Mouse (Mus musculus) forebrain, postnatal 0 days (tissue): ENCODE data around the gene Tubgcp2. TPM values are rescaled to one million over a fixed set of nuclear protein-coding genes. Genes with fewer than 3 reads are reported as not detected.

Source experiments
- ATAC-seq: fragments of 200-750 bp; cut with Nextera tagmentation; 2 replicates; pipeline ENCODE4 v1.8.0; 2017; ENCODE audit warnings: mild to moderate bottlenecking, moderate library complexity
- DNase-seq: peaks from one replicate; pipeline ENCODE4 v3.0.0-alpha.2; 2015
- H3K27ac ChIP-seq: fragments of 300-500 bp; sonication (generic); 2 replicates; pipeline ENCODE4 v1.5.1; 2014; ENCODE audit warnings: low read depth, mild to moderate bottlenecking, antibody characterized with exemption, low read length, moderate library complexity, mixed read lengths
- H3K27me3 ChIP-seq: fragments of 300-500 bp; sonication (generic); 2 replicates; pipeline ENCODE4 v1.6.1; 2014; ENCODE audit warnings: mild to moderate bottlenecking, low read length, mixed read lengths; ENCODE audit not compliant: insufficient read depth
- H3K36me3 ChIP-seq: fragments of 300-500 bp; sonication (generic); 2 replicates; pipeline ENCODE4 v1.6.1; 2014; ENCODE audit warnings: mild to moderate bottlenecking, moderate library complexity; ENCODE audit not compliant: insufficient read depth
- H3K4me1 ChIP-seq: fragments of 300-500 bp; sonication (generic); 2 replicates; pipeline ENCODE4 v1.6.1; 2014; ENCODE audit warnings: antibody characterized with exemption; ENCODE audit not compliant: insufficient read depth
- H3K4me2 ChIP-seq: fragments of 300-500 bp; sonication (generic); 2 replicates; pipeline ENCODE4 v1.6.1; 2014; ENCODE audit warnings: low read depth, mild to moderate bottlenecking, moderate library complexity
- H3K4me3 ChIP-seq: fragments of 300-500 bp; sonication (generic); 2 replicates; pipeline ENCODE4 v1.5.1; 2014; ENCODE audit warnings: low read depth, low read length, mixed read lengths
- H3K9ac ChIP-seq: fragments of 300-500 bp; sonication (generic); 2 replicates; pipeline ENCODE4 v1.6.1; 2014; ENCODE audit warnings: mild to moderate bottlenecking
- H3K9me3 ChIP-seq: fragments of 300-500 bp; sonication (generic); 2 replicates; pipeline ENCODE4 v1.6.1; 2016; ENCODE audit warnings: low read length
- CTCF ChIP-seq: sonication (generic); IDR thresholded peaks from 2 replicates; pipeline ENCODE4 v1.5.1; 2016; ENCODE audit warnings: antibody characterized with exemption, control low read depth, low read depth
- WGBS: fragments of 180-500 bp; shearing (Covaris S2); extraction: QIAGEN DNeasy Blood & Tissue Kit; methylation state at CpG from one replicate; pipeline ENCODE4 v1.1.7; 2014; 5-methylcytosine and 5-hydroxymethylcytosine counted together
- polyA plus RNA-seq: library from polyadenylated mRNA; unstranded; fragments of >200 nt; fragmentation: Nextera tagmentation; extraction: Ambion mirVana; gene quantifications from 2 replicates; pipeline ENCODE4 v1.2.1, GENCODE M21; 2015
- total RNA-seq: library from RNA; depleted of rRNA; stranded (reverse); fragments of >200 nt; gene quantifications from 2 replicates; pipeline ENCODE4 v1.2.3, GENCODE M21; 2014

Gene Tubgcp2
- total and polyA plus RNA-seq, 2 experiments from 2014 or later, result 68.1 to 79.8 TPM

DNA sequence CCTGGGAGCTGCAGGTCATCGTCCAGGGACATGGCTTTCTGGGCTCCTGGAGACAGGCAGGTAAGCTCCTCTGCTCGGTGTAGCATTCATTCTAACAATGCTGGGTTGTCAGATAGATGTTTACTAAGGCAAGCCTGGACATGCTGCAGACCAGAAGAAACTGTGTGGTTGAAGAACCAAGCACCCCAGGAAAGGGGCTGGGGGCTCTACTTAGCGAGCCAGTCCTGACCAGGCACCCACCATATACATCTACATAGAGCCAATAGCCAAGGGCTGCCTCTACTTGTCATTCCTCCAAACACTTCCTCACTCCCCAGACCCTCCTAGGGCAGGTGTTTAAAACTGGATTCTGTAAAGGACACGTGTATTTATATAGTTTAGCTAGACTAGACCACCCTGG lies 42.3 kb downstream of the Tubgcp2 start:
- no peak overlapping the region for H3K4me3 ChIP-seq
- no peaks in the 10 kb centered on the region for H3K27me3 ChIP-seq
- no peak for ATAC-seq
- DNase-seq, result no peak
- no peak overlapping the region for H3K4me2 ChIP-seq
- H3K27ac ChIP-seq, result no peak overlapping the region
- TF ChIP-seq CTCF, result no peak
- peaks cover 41% of the 10 kb centered on the region for H3K36me3 ChIP-seq
- 68% methylated on average over 4 of the region's 4 CpGs for WGBS
- no peaks in the 10 kb centered on the region for H3K4me1 ChIP-seq
- no peak overlapping the region for H3K9ac ChIP-seq
- no peaks in the 10 kb centered on the region for H3K9me3 ChIP-seq

DNA sequence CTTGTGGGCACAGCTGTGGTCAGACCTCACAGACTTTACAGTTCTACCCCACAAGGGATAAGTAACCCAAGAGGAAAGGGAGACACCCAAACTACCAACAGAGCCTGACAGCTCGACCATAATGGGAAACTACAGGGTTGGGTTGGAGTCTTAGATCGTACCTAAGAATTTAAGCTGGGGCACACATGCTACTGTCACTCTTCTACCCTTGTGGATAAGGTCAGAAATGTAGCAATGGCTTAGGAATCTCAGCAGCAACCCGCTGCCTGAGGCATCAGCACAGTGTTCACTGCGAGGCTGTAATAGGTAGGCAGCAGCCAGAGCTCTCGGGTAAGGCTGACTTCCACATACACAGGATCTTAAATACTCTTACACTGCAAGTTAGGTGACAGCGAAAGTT lies 42.9 kb downstream of the Tubgcp2 start:
- Histone ChIP-seq H3K27ac (no peak overlapping the region), H3K9ac (no peak overlapping the region), H3K4me1 (no peaks in the 10 kb centered on the region), H3K27me3 (no peaks in the 10 kb centered on the region), H3K4me2 (no peak overlapping the region), H3K9me3 (no peaks in the 10 kb centered on the region), H3K36me3 (peaks cover 35% of the 10 kb centered on the region), H3K4me3 (no peak overlapping the region)
- no peak for DNase-seq
- 94% methylated on average over 6 of the region's 6 CpGs for WGBS
- no peak for ATAC-seq
- no peak for TF ChIP-seq CTCF

DNA sequence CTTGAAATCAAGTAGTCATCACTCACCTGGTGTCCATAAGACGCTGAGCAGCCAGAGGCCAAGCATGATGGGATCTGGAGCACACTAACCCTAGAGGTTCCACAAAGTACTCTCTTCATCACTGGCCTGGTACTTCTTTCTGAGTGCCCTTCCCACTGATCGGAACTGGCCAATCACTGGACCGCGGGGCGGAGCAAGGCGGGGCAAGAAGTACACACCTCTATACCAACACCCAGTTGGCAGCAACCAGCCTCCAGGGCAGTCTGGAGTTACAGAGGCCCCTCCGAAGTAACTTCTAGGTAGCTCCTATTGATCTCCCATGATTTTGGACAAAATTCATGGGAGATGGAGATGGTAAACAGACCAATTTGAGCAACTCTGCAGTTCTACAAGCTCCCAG lies 44.1 kb downstream of the Tubgcp2 start, which contains the start of gene Adam8:
Gene Adam8, minus strand, starts transcription at position 157 of the 400 bp plus-strand sequence.
- WGBS, result 34% methylated on average over 7 of the region's 7 CpGs

GRCm38 (mm10) chr7:139990864-139991394 lies 45.5 kb downstream of the Tubgcp2 start:
- Histone ChIP-seq H3K27ac (no peak overlapping the region), H3K4me1 (no peaks in the 10 kb centered on the region)
- WGBS, result 67% methylated on average over 8 of the region's 8 CpGs

More for the DNA sequence above, 44.1 kb downstream of the Tubgcp2 start, which contains the start of gene Adam8:
- no peak within 1 kb of the TSS for H3K4me2 ChIP-seq
- H3K9me3 ChIP-seq, result no peaks in the 10 kb centered on the region
- H3K9ac ChIP-seq, result no peak within 1 kb of the TSS
- TF ChIP-seq CTCF, result no peak
- DNase-seq (no peak), ATAC-seq (no peak)
- H3K27me3 ChIP-seq, result no peaks in the 10 kb centered on the region
- H3K4me3 ChIP-seq, result no peak within 1 kb of the TSS
- H3K4me1 ChIP-seq, result no peaks in the 10 kb centered on the region
- H3K27ac ChIP-seq, result no peak within 1 kb of the TSS
- peaks cover 24% of the 10 kb centered on the region for H3K36me3 ChIP-seq

DNA sequence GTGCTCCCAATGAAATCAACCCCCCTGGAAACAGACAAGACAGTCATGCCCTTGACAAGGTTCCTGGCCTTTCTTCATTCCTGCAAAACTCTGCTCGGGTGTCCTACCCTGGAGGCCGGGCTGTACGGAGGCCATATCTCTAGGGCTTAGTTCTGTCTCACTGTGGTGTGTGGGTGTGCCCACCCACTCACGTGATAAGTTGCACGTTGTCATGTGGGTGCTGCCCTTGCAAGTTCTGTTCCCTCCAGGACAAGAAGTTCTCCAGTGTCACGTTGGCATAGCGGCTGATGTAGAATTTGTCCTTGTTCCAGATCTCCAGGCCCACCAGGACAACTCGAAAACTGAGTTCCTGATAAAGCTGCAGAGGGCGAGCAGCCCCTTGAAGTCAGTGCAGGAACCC lies 48.2 kb downstream of the Tubgcp2 start:
- TF ChIP-seq CTCF, result no peak
- H3K27me3 ChIP-seq, result no peaks in the 10 kb centered on the region
- H3K9me3 ChIP-seq, result no peaks in the 10 kb centered on the region
- 87% methylated on average over 9 of the region's 9 CpGs for WGBS
- no peak overlapping the region for H3K4me3 ChIP-seq
- no peak overlapping the region for H3K9ac ChIP-seq
- DNase-seq (no peak), ATAC-seq (no peak)
- no peaks in the 10 kb centered on the region for H3K4me1 ChIP-seq
- no peak overlapping the region for H3K27ac ChIP-seq
- no peak overlapping the region for H3K4me2 ChIP-seq
- peaks cover 6% of the 10 kb centered on the region; the same call in 1 of the 2 replicates for H3K36me3 ChIP-seq

More at GRCm38 (mm10) chr7:139990864-139991394, 45.5 kb downstream of the Tubgcp2 start:
- Histone ChIP-seq H3K27me3 (no peaks in the 10 kb centered on the region), H3K4me2 (no peak overlapping the region), H3K9me3 (no peaks in the 10 kb centered on the region), H3K4me3 (no peak overlapping the region), H3K9ac (no peak overlapping the region), H3K36me3 (peaks cover 14% of the 10 kb centered on the region)
- DNase-seq (no peak), ATAC-seq (no peak)
- TF ChIP-seq CTCF, result no peak

- Histone ChIP-seq H3K27me3 (no peaks in the 10 kb centered on the region), H3K36me3 (peaks cover 6% of the 10 kb centered on the region; the same call in 1 of the 2 replicates), H3K4me2 (no peak overlapping the region), H3K4me3 (no peak overlapping the region), H3K27ac (no peak overlapping the region), H3K4me1 (no peaks in the 10 kb centered on the region), H3K9ac (no peak overlapping the region), H3K9me3 (no peaks in the 10 kb centered on the region)
- WGBS, result 94% methylated on average over 11 of the region's 11 CpGs
- ATAC-seq (no peak), DNase-seq (no peak)
- no peak for TF ChIP-seq CTCF
Measured at GRCm38 (mm10) chr7:139984505-139984904, 52.0 kb downstream of the Tubgcp2 start.

DNA sequence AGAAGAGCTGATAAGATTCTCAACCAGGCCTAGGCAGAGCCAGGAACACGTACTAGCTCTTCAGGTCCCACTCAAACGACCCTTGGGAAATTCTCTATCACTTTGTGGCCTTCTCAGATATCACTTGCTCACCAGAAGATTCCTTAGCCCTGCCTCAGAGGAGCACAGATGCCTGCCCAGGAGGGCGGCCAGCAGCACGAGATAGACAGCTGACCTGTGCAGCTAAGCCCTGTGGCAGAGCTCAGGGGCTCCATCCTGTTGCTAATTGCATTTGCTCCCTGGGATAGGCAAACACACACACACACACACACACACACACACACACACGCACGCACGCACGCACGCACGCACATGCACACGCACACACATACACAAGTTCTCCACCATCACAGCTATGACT lies 54.4 kb downstream of the Tubgcp2 start:
- no peak overlapping the region for H3K4me2 ChIP-seq
- H3K27ac ChIP-seq, result no peak overlapping the region
- no peaks in the 10 kb centered on the region for H3K27me3 ChIP-seq
- H3K36me3 ChIP-seq, result peaks cover 6% of the 10 kb centered on the region; the same call in 1 of the 2 replicates
- whole genome bisulfite sequencing, result 84% methylated on average over 11 of the region's 11 CpGs
- ATAC-seq, result no peak
- H3K4me1 ChIP-seq, result 0 out of 2 replicates have a peak, but pooled peaks cover 4% of the 10 kb centered on the region
- no peaks in the 10 kb centered on the region for H3K9me3 ChIP-seq
- H3K9ac ChIP-seq, result no peak overlapping the region
- no peak overlapping the region for H3K4me3 ChIP-seq
- no peak for TF ChIP-seq CTCF
- DNase-seq, result no peak
